Comparison of ENCODE assay signal across 8 mouse cellular contexts in genomic region chr8:71595862-71596261, GRCm38 (mm10). TPM values are rescaled to one million over a fixed set of nuclear protein-coding genes. Genes with fewer than 3 reads are reported as not detected.
A peak's percentile ranks its signal among the peaks of the same experiment; 100 is the strongest.
DNase-seq lines count a peak whose midpoint lies in the region; ATAC-seq and TF ChIP-seq lines count a peak whose summit lies in the region.

No protein-coding gene starts in this region.

- intact Hi-C loops in gastrocnemius, adult 2 months (cut with DNase I), result loop anchor here (1.0 to 5.0 kb wide), 2 partner anchors 35 to 66 kb away; no protein-coding TSS in a partner anchor

- H3K27ac ChIP-seq in gastrocnemius, adult 2 months, result no peak overlapping the region; the same call in 1 of the 2 replicates

- H3K4me3 ChIP-seq in gastrocnemius, adult 2 months, result no peak overlapping the region; the same call in 1 of the 2 replicates

- TF ChIP-seq CTCF in gastrocnemius, adult 2 months (IDR thresholded peaks at IDR 0.05), result no peak

- peak; percentile 47 for ATAC-seq in inflammation-experienced regulatory T-cells, adult 6 months
- ATAC-seq in megakaryocyte-erythroid progenitor cell, adult 5-6 weeks (replicated peaks; ENCODE audit: low FRiP score, low TSS enrichment, poor library complexity, severe bottlenecking), result peak; percentile 50

- peak; percentile 90 for DNase-seq in ZHBTc4 (ENCODE audit: low read depth, low spot score)
- DNase-seq in cerebellum, postnatal 4 days (ENCODE audit: low spot score in 2 of 2), result peak; percentile 89 to 95
- DNase-seq in gastrocnemius, adult 2 months, result peak; percentile 93
- peak; percentile 67 to 91 for DNase-seq in left cerebral cortex, adult 9 months (ENCODE audit: low spot score in 2 of 2)
- DNase-seq in right cerebral cortex, postnatal 10 days (ENCODE audit: low spot score in 2 of 2), result peak; percentile 89 to 91
- DNase-seq in urinary bladder, postnatal 10 days (ENCODE audit: low spot score), result peak; percentile 65

RNA-seq across cellular contexts. Expression of gene Fam129c, which starts 1.6 kb away (rescaled TPM):
- 1 to 10 TPM in 1 of 2 experiments, under 1 TPM in 1; 0.79 to 1.4 TPM for total RNA-seq in gastrocnemius, adult 2 months (2021)
- 1 to 10 TPM; 1.5 to 2.0 (median 1.7) TPM for polyA plus RNA-seq in inflammation-experienced regulatory T-cells, adult 6 months (2017; shearing (Covaris generic))
- total RNA-seq in megakaryocyte-erythroid progenitor cell, adult 5-6 weeks (2014; fragmentation: Nextera tagmentation), result 15.9 and 42.5 TPM in 2 replicates
- 0.14 and 15.0 TPM in 2 replicates for total RNA-seq in megakaryocyte-erythroid progenitor cell, adult 5-6 weeks (2017)

RNA-seq across cellular contexts. Expression of gene Pgls, which starts 3.9 kb away (rescaled TPM):
- total RNA-seq in gastrocnemius, adult 2 months (2021), result 10 to 100 TPM; 19.3 to 28.6 TPM
- polyA plus RNA-seq in inflammation-experienced regulatory T-cells, adult 6 months (2017; shearing (Covaris generic)), result 10 to 100 TPM; 52.1 to 61.7 (median 60.1) TPM
- total RNA-seq in megakaryocyte-erythroid progenitor cell, adult 5-6 weeks (2014; fragmentation: Nextera tagmentation), result 104 and 132 TPM in 2 replicates
- 76.2 and 80.7 TPM in 2 replicates for total RNA-seq in megakaryocyte-erythroid progenitor cell, adult 5-6 weeks (2017)

RNA-seq across cellular contexts. Expression of gene Colgalt1, which starts 14.9 kb away (rescaled TPM):
- total RNA-seq in gastrocnemius, adult 2 months (2021), result 10 to 100 TPM; 39.6 to 44.3 TPM
- 10 to 100 TPM in 2 of 3 experiments, 1 to 10 TPM in 1; 8.7 to 14.8 (median 13.6) TPM for polyA plus RNA-seq in inflammation-experienced regulatory T-cells, adult 6 months (2017; shearing (Covaris generic))
- 55.8 and 58.0 TPM in 2 replicates for total RNA-seq in megakaryocyte-erythroid progenitor cell, adult 5-6 weeks (2014; fragmentation: Nextera tagmentation)
- total RNA-seq in megakaryocyte-erythroid progenitor cell, adult 5-6 weeks (2017), result 40.1 and 44.4 TPM in 2 replicates

RNA-seq across cellular contexts. Expression of gene Slc27a1, which starts 27.2 kb away (rescaled TPM):
- 100 to 1,000 TPM in 1 of 2 experiments, 10 to 100 TPM in 1; 57.2 to 116 TPM for total RNA-seq in gastrocnemius, adult 2 months (2021)
- 1 to 10 TPM; 4.5 to 8.6 (median 5.8) TPM for polyA plus RNA-seq in inflammation-experienced regulatory T-cells, adult 6 months (2017; shearing (Covaris generic))
- 3.0 and 6.3 TPM in 2 replicates for total RNA-seq in megakaryocyte-erythroid progenitor cell, adult 5-6 weeks (2014; fragmentation: Nextera tagmentation)
- total RNA-seq in megakaryocyte-erythroid progenitor cell, adult 5-6 weeks (2017), result 0.95 and 3.1 TPM in 2 replicates

RNA-seq across cellular contexts. Expression of gene Nxnl1, which starts 29.5 kb away (rescaled TPM):
- total RNA-seq in gastrocnemius, adult 2 months (2021), result not detected
- polyA plus RNA-seq in inflammation-experienced regulatory T-cells, adult 6 months (2017; shearing (Covaris generic)), result under 1 TPM in 1 of 3 experiments, not detected in 2; 0.13 TPM
- total RNA-seq in megakaryocyte-erythroid progenitor cell, adult 5-6 weeks (2014; fragmentation: Nextera tagmentation), result not detected in 2 replicates
- total RNA-seq in megakaryocyte-erythroid progenitor cell, adult 5-6 weeks (2017), result not detected in 2 replicates
